Mouse (Mus musculus) liver, adult 2 months (tissue): ENCODE data around the gene Pum1. TPM values are rescaled to one million over a fixed set of nuclear protein-coding genes. Genes with fewer than 3 reads are reported as not detected.

Experiments used
- DNase-seq: peaks from one replicate; pipeline ENCODE4 v3.0.0-alpha.2; 2011; ENCODE audit warnings: low read depth, low spot score; ENCODE audit errors: extremely low read depth
- H3K27ac ChIP-seq: fragments of 200-500 bp; replicated peaks from 2 replicates; pipeline ENCODE4 v1.5.1; 2012; ENCODE audit warnings: low read depth, mild to moderate bottlenecking, control low read depth, inconsistent platforms, low read length; ENCODE audit not compliant: insufficient read depth
- H3K27me3 ChIP-seq: fragments of 200-500 bp; 2 replicates; pipeline ENCODE4 v1.6.1; 2012; ENCODE audit warnings: mild to moderate bottlenecking, moderate library complexity, low read length, inconsistent platforms; ENCODE audit not compliant: control insufficient read depth, insufficient read depth
- H3K36me3 ChIP-seq: fragments of 200-500 bp; 2 replicates; pipeline ENCODE4 v1.6.1; 2012; ENCODE audit warnings: low read length, inconsistent platforms; ENCODE audit not compliant: control insufficient read depth, insufficient read depth
- H3K4me1 ChIP-seq: fragments of 200-500 bp; 2 replicates; pipeline ENCODE4 v1.6.1; 2011; ENCODE audit warnings: low read length; ENCODE audit not compliant: control insufficient read depth, insufficient read depth
- H3K4me3 ChIP-seq: fragments of 200-500 bp; 2 replicates; pipeline ENCODE4 v1.5.1; 2011; ENCODE audit warnings: low read depth, mild to moderate bottlenecking, control low read depth, low read length, moderate library complexity; ENCODE audit not compliant: insufficient read depth
- H3K79me2 ChIP-seq: fragments of 200-500 bp; 2 replicates; pipeline ENCODE4 v1.6.1; 2012; ENCODE audit warnings: inconsistent platforms, mild to moderate bottlenecking, low read length, moderate library complexity; ENCODE audit not compliant: control insufficient read depth, insufficient read depth
- H3K9ac ChIP-seq: fragments of 200-500 bp; 2 replicates; pipeline ENCODE4 v1.6.1; 2012; ENCODE audit warnings: low read depth, mild to moderate bottlenecking, control low read depth, inconsistent platforms, low read length
- CTCF ChIP-seq: fragments of 200-500 bp; IDR thresholded peaks from 2 replicates; pipeline ENCODE4 v1.5.1; 2011; ENCODE audit warnings: low read depth, low read length, control low read depth
- POLR2A ChIP-seq: fragments of 200-500 bp; IDR thresholded peaks from 2 replicates; pipeline ENCODE4 v1.6.1; 2011; ENCODE audit warnings: low read length, control low read depth; ENCODE audit not compliant: insufficient read depth; ENCODE audit errors: extremely low read depth
- WGBS: fragments of 180-500 bp; shearing (Covaris S2); methylation state at CpG from one replicate; pipeline ENCODE4 v1.1.7; 2018; 5-methylcytosine and 5-hydroxymethylcytosine counted together
- polyA plus RNA-seq: library from polyadenylated mRNA; depleted of rRNA; stranded (reverse); fragments of >200 nt; gene quantifications from 2 replicates; pipeline ENCODE4 v1.2.3, GENCODE M21; 2012
- total RNA-seq: library from RNA; depleted of rRNA; stranded (reverse); fragments of >200 nt; gene quantifications from 2 replicates; pipeline ENCODE4 v1.2.3, GENCODE M21; 2014

The Pum1 gene
- total and polyA plus RNA-seq, 2 experiments, result 25.4 to 30.3 TPM

DNA sequence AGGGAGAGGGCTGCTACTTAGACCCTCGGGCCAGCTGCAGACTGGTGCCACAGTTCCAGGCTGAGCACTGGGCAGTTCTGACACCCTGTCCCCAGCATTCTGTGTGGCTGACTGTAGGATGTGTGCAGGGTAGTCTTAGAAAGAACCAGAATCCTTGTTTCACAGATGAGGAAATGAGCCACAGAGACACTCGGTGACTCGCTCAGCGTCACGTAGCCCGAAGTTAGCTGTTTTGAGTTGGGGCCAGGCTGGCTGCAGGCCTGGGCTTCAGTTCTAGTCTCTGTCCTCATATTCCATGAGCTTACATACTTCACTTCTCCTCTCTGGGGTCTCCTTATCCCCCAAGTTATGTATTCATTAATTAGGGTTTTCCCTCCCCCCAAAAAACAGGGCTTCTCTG is 132.8 kb downstream of the Pum1 start:
- peak overlapping the region; percentile 49 for H3K27ac ChIP-seq
- WGBS, result 70% methylated on average over 6 of the region's 6 CpGs

DNA sequence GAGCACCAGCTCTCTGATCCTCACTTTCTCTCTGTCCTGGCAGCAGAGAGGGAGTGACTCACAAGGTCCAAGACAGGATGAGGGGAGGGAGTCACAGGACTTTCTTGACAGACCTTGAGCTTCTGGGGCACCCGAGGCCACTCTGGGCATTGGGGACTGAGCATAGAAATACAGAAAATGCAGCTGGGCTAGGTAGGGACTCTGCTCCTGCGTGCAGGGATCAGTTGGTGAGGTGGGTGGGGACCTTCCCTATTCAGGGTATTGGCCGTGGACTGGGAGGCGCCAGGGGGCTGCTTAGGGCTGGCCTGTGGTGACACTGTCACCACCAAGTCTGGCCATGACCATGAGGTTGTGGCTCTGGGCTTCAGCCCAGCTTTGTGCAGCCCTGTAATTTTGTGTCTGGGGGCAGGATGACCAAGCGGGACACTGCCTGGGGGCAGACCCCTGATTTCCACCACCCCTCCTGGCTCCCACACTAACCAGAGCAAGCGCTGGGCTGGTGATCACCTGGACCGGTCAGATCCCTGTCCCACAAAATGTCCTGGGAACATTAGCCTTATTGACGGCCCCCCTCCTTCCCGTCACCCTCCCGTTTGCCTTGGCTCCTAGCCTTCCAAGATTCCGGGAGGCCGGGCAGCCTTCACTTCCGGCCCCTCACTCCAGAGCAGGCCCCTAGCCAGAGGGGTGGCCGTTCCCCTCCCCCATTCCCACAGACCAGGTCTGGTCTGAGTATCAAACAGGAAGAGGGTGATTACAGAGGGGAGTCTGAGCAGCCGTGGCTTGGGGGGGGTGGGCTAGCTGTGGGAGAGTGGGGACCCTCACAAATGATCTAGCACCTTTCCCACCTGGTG is 134.3 kb downstream of the Pum1 start:
- Histone ChIP-seq H3K4me3 (peak overlapping the region; percentile 36; the same call in 1 of the 2 replicates), H3K27ac (peak overlapping the region; percentile 70)
- 40% methylated on average over 15 of the region's 15 CpGs for WGBS

More for the DNA sequence above, 132.8 kb downstream of the Pum1 start:
- Histone ChIP-seq H3K9ac (peak overlapping the region; percentile 42; the same call in 1 of the 2 replicates), H3K79me2 (peaks cover 9% of the 10 kb centered on the region; the same call in 1 of the 2 replicates), H3K36me3 (no peaks in the 10 kb centered on the region), H3K4me1 (peaks cover 10% of the 10 kb centered on the region; the same call in 1 of the 2 replicates), H3K27me3 (no peaks in the 10 kb centered on the region), H3K4me3 (no peak overlapping the region)
- DNase-seq, result no peak
- TF ChIP-seq CTCF (no peak), POLR2A (no peak)

DNA sequence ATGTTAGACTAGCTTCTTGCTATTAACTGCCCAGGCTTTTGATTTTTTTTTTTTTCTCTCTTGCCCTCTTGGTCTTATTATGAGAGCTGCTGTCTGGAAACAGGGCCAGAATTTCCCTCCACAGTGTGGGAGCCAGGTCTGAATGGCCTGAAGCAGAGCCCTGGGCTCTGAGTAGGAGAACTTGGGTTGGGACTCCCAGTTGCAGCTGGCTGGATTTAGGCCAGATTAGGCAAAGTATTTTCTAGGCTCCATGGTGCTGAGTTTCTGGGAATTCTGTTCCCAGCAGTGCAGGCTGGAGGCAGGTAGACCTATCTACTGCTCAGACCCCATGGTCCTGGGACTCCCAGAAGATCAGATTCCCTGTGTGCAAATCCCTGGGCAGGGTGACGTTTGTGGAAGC is 135.3 kb downstream of the Pum1 start:
- H3K9ac ChIP-seq, result no peak overlapping the region
- peak overlapping the region; percentile 70 for H3K27ac ChIP-seq
- no peak overlapping the region for H3K4me3 ChIP-seq
- no peaks in the 10 kb centered on the region for H3K27me3 ChIP-seq
- no peak for DNase-seq
- TF ChIP-seq POLR2A (no peak), CTCF (no peak)
- WGBS, result 56% methylated on average over 1 of the region's 1 CpGs
- peaks cover under 1% of the 10 kb centered on the region; the same call in 1 of the 2 replicates for H3K79me2 ChIP-seq
- no peaks in the 10 kb centered on the region for H3K36me3 ChIP-seq
- H3K4me1 ChIP-seq, result peaks cover 10% of the 10 kb centered on the region; the same call in 1 of the 2 replicates

More for the DNA sequence above, 134.3 kb downstream of the Pum1 start:
- Histone ChIP-seq H3K79me2 (peaks cover 9% of the 10 kb centered on the region; the same call in 1 of the 2 replicates), H3K9ac (peak overlapping the region; percentile 10), H3K27me3 (no peaks in the 10 kb centered on the region), H3K36me3 (no peaks in the 10 kb centered on the region), H3K4me1 (peaks cover 10% of the 10 kb centered on the region; the same call in 1 of the 2 replicates)
- DNase-seq, result no peak
- TF ChIP-seq CTCF (no peak), POLR2A (no peak)

DNA sequence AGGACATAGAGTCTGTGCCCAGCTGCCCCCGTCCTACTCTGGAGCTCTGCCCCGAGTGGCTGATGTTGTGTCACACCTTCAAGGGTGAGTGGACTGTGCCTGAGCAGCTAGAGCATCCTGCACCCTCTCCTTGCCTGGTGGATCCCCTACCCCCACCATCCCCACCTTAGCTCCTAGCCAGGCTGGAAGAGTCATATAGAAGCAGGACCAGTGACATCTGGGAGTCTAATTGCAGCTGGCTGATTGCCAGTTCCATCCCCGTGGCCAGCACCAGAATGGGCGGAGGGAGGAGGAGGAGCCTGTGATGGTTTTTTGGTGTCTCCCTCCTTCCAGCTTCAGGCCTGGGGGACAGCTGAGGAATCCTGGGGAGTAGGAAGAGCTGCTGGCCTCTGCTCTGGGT is 136.0 kb downstream of the Pum1 start:
- no peaks in the 10 kb centered on the region for H3K36me3 ChIP-seq
- H3K27me3 ChIP-seq, result no peaks in the 10 kb centered on the region
- H3K9ac ChIP-seq, result peak overlapping the region; percentile 39; the same call in 1 of the 2 replicates
- no peak for DNase-seq
- 42% methylated on average over 4 of the region's 4 CpGs for WGBS
- TF ChIP-seq POLR2A (no peak), CTCF (no peak)
- no peaks in the 10 kb centered on the region; the same call in 1 of the 2 replicates for H3K79me2 ChIP-seq
- peaks cover 10% of the 10 kb centered on the region; the same call in 1 of the 2 replicates for H3K4me1 ChIP-seq
- no peak overlapping the region for H3K4me3 ChIP-seq
- peak overlapping the region; percentile 70 for H3K27ac ChIP-seq

DNA sequence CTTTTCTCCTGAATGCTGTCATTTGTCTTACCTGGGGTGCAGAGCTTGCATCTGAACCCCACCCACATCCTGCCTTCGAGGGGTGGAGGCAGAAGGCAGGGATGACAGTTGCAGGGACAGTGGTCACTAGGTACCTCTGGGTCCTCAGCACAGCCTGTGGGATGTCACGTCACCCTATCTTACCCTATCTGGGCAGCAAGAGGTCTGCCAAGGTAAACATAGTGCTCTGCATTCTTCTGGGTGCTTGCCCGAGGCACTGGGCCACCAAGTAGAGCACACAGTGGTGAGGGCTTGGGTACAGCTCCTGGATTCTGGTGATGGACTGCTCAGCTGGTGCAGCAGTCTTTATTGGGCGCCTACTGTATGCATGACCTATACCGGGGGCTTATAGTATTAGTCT is 136.5 kb downstream of the Pum1 start:
- Histone ChIP-seq H3K27me3 (no peaks in the 10 kb centered on the region), H3K4me3 (no peak overlapping the region), H3K36me3 (no peaks in the 10 kb centered on the region), H3K79me2 (no peaks in the 10 kb centered on the region; the same call in 1 of the 2 replicates), H3K9ac (peak overlapping the region; percentile 39), H3K27ac (peak overlapping the region; percentile 27), H3K4me1 (peaks cover 10% of the 10 kb centered on the region; the same call in 1 of the 2 replicates)
- no peak for TF ChIP-seq CTCF
- TF ChIP-seq POLR2A, result no peak
- 43% methylated on average over 5 of the region's 5 CpGs for WGBS
- DNase-seq, result no peak
